Mouse (Mus musculus): Measurements from ENCODE around the gene Smoc1. TPM values are rescaled to one million over a fixed set of nuclear protein-coding genes. Genes with fewer than 3 reads are reported as not detected.

Smoc1 gene
- polyA plus RNA-seq, 1 experiment from 2014 or later = 8.4 TPM

- WGBS = 26% methylated on average over 6 of the region's 6 CpGs
- Histone ChIP-seq H3K36me3 (no peaks in the 10 kb centered on the region), H3K4me3 (replicated peaks) (no peak overlapping the region), H3K4me2 (no peak overlapping the region), H3K27ac (no peak overlapping the region), H3K9me3 (no peaks in the 10 kb centered on the region), H3K9ac (no peak overlapping the region), H3K4me1 (no peaks in the 10 kb centered on the region), H3K27me3 (replicated peaks) (no peaks in the 10 kb centered on the region)
- no peak for ATAC-seq (ENCODE audit: insufficient read depth, low FRiP score, low read depth)
These were observed 179.3 kb downstream of the Smoc1 start for GRCm38 (mm10) chr12:81205619-81206560.

DNA sequence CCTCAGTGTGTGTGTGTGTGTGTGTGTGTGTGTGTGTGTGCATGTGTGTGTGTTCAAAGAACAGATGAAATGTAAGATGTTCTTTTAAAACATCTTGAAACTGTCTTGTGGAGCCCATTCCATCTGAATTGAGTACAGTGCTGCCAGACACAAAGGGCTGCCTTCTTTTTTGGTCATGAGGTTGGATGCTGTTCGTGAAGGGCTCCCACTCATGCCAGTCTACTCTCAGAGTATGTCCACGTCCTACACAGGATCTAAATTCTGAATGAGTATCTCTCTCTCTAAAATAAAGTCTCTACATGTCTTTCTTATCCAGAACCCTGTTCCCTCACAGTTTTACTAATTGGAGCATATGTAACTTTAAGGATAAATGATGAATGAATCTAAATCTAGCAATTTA is 182.0 kb downstream of the Smoc1 start:
- 54% methylated on average over 2 of the region's 2 CpGs for WGBS
- no peak overlapping the region for H3K9ac ChIP-seq

DNA sequence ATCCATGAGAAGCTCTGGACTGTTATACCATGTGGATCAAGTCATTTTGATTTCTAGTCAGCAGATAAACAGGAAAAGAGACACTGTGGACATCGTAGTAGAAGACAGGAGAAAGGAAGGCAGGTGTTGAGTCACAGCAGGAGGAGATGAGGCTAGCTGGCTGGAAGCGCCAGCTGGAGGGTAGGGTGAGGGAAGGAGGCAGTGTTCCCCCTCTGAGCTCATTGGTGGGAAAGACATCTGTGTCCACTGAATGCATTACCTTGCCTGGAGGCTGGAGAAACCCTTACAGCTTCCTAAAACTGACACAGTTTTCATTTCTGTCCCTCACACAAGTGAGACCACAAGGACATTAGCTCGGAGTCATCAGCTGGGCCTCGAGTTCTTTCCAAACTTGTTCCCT is 192.7 kb downstream of the Smoc1 start:
- no peak for ATAC-seq (ENCODE audit: insufficient read depth, low FRiP score, low read depth)
- Histone ChIP-seq H3K4me1 (no peaks in the 10 kb centered on the region), H3K9ac (no peak overlapping the region), H3K4me2 (no peak overlapping the region), H3K4me3 (replicated peaks) (no peak overlapping the region), H3K27ac (no peak overlapping the region), H3K27me3 (replicated peaks) (no peaks in the 10 kb centered on the region), H3K9me3 (no peaks in the 10 kb centered on the region), H3K36me3 (no peaks in the 10 kb centered on the region)
- WGBS = 58% methylated on average over 4 of the region's 4 CpGs

More for the DNA sequence above, 182.0 kb downstream of the Smoc1 start:
- Histone ChIP-seq H3K27me3 (replicated peaks) (no peaks in the 10 kb centered on the region), H3K4me1 (no peaks in the 10 kb centered on the region), H3K4me2 (no peak overlapping the region), H3K36me3 (no peaks in the 10 kb centered on the region), H3K27ac (no peak overlapping the region), H3K9me3 (no peaks in the 10 kb centered on the region), H3K4me3 (replicated peaks) (no peak overlapping the region)
- no peak for ATAC-seq (ENCODE audit: insufficient read depth, low FRiP score, low read depth)

GRCm38 (mm10) chr12:81223276-81223675 is 196.7 kb downstream of the Smoc1 start:
- no peak overlapping the region for H3K4me2 ChIP-seq
- no peaks in the 10 kb centered on the region for H3K4me1 ChIP-seq
- H3K4me3 ChIP-seq (replicated peaks) = no peak overlapping the region
- no peaks in the 10 kb centered on the region for H3K27me3 ChIP-seq (replicated peaks)
- H3K36me3 ChIP-seq = no peaks in the 10 kb centered on the region
- H3K27ac ChIP-seq = no peak overlapping the region
- H3K9ac ChIP-seq = no peak overlapping the region
- H3K9me3 ChIP-seq = no peaks in the 10 kb centered on the region
- WGBS = 55% methylated on average over 2 of the region's 2 CpGs
- no peak for ATAC-seq (ENCODE audit: insufficient read depth, low FRiP score, low read depth)

DNA sequence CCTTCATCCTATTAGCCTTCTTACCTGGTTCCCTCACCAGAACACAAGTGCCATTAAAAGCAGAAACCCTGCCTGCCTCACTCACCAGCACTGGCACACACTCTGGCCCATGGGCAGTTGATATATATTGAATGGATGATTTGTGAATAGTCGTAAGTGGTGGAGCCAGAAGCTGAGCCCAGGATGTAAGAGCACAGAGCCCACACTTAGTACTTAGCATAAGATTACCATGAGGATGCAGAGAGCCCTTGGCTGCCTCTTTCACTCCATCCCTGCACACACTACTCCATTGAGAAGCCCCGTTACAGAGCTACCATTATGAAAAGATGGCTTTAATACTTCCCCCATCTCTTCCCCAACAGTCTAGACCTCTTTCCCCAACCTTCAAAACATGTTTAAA is 198.2 kb downstream of the Smoc1 start:
- Histone ChIP-seq H3K9me3 (no peaks in the 10 kb centered on the region), H3K36me3 (no peaks in the 10 kb centered on the region), H3K4me3 (replicated peaks) (no peak overlapping the region), H3K27ac (no peak overlapping the region), H3K27me3 (replicated peaks) (no peaks in the 10 kb centered on the region), H3K4me2 (no peak overlapping the region), H3K9ac (no peak overlapping the region), H3K4me1 (no peaks in the 10 kb centered on the region)
- WGBS = 70% methylated on average over 2 of the region's 2 CpGs
- ATAC-seq (ENCODE audit: insufficient read depth, low FRiP score, low read depth) = no peak

DNA sequence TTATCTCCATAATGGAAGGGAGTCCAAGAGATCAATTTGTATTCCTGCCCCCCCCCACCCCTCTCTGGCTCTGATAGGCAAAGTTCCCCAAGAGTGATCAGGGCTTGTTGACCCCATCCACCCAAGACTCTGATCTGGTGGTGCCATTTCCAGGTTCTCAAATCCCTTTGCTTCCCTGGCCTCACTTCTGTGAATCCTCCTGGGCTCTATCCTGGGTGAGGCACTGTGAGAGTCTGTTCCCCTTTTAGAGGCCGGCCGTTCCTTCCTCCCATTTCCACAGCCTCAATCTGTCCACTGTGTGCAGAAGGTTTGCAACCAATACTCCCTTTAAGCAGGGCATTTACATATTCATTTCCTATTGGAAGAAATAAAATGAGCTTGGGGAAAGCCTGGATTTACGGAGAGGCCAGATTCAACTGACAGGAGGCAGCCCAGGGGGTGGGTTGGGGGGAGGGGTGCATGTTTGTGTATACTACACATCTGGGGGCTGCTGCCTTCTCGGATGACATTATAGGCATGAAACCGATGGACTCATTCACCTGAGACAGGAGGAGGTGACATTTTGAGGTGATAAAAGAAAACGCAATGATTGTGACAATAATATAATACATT is 199.5 kb downstream of the Smoc1 start:
- Histone ChIP-seq H3K9ac (no peak overlapping the region), H3K27me3 (replicated peaks) (no peaks in the 10 kb centered on the region)
- no peak for ATAC-seq (ENCODE audit: insufficient read depth, low FRiP score, low read depth)

DNA sequence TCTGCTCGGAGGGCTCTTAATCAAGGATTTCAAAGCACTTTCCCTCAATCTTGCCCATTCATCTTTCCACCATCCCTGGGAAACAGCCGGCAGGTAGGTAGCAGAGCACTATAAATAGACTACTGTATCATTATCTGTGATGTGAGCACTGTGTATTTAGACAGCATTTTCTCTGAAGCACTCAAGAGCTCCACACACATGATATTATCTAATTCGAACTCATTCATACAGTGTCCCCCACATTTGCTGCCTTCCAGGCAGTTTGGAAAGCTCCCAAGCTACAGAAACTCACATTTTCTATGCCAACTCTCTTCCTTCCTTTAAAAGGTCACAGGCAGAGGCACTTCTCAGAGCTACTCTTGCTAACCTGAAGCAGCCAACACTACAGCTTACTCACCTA is 200.0 kb downstream of the Smoc1 start:
- Histone ChIP-seq H3K27me3 (replicated peaks) (no peaks in the 10 kb centered on the region), H3K9me3 (no peaks in the 10 kb centered on the region), H3K4me2 (no peak overlapping the region), H3K4me1 (no peaks in the 10 kb centered on the region), H3K27ac (no peak overlapping the region), H3K4me3 (replicated peaks) (no peak overlapping the region), H3K36me3 (no peaks in the 10 kb centered on the region), H3K9ac (no peak overlapping the region)
- no peak for ATAC-seq (ENCODE audit: insufficient read depth, low FRiP score, low read depth)
- WGBS = 45% methylated on average over 3 of the region's 3 CpGs

More for the DNA sequence above, 199.5 kb downstream of the Smoc1 start:
- no peak overlapping the region for H3K4me2 ChIP-seq
- no peak overlapping the region for H3K4me3 ChIP-seq (replicated peaks)
- H3K27ac ChIP-seq = no peak overlapping the region
- H3K4me1 ChIP-seq = no peaks in the 10 kb centered on the region
- no peaks in the 10 kb centered on the region for H3K36me3 ChIP-seq
- no peaks in the 10 kb centered on the region for H3K9me3 ChIP-seq
- 31% methylated on average over 6 of the region's 6 CpGs for WGBS

GRCm38 (mm10) chr12:81227767-81228460 is 201.3 kb downstream of the Smoc1 start:
- Histone ChIP-seq H3K4me3 (replicated peaks) (no peak overlapping the region), H3K4me1 (no peaks in the 10 kb centered on the region), H3K27me3 (replicated peaks) (no peaks in the 10 kb centered on the region), H3K9me3 (no peaks in the 10 kb centered on the region), H3K27ac (no peak overlapping the region), H3K4me2 (no peak overlapping the region), H3K36me3 (no peaks in the 10 kb centered on the region), H3K9ac (no peak overlapping the region)
- ATAC-seq (ENCODE audit: insufficient read depth, low FRiP score, low read depth) = no peak
- 55% methylated on average over 5 of the region's 5 CpGs for WGBS

- H3K27ac ChIP-seq = no peak overlapping the region
- WGBS = 83% methylated on average over 1 of the region's 1 CpGs
- H3K36me3 ChIP-seq = no peaks in the 10 kb centered on the region
- H3K9ac ChIP-seq = no peak overlapping the region
- no peaks in the 10 kb centered on the region for H3K4me1 ChIP-seq
- no peak for ATAC-seq (ENCODE audit: insufficient read depth, low FRiP score, low read depth)
- H3K4me3 ChIP-seq (replicated peaks) = no peak overlapping the region
- H3K27me3 ChIP-seq (replicated peaks) = no peaks in the 10 kb centered on the region
- no peak overlapping the region for H3K4me2 ChIP-seq
- H3K9me3 ChIP-seq = no peaks in the 10 kb centered on the region
These were observed 207.3 kb downstream of the Smoc1 start for GRCm38 (mm10) chr12:81233746-81234380.

DNA sequence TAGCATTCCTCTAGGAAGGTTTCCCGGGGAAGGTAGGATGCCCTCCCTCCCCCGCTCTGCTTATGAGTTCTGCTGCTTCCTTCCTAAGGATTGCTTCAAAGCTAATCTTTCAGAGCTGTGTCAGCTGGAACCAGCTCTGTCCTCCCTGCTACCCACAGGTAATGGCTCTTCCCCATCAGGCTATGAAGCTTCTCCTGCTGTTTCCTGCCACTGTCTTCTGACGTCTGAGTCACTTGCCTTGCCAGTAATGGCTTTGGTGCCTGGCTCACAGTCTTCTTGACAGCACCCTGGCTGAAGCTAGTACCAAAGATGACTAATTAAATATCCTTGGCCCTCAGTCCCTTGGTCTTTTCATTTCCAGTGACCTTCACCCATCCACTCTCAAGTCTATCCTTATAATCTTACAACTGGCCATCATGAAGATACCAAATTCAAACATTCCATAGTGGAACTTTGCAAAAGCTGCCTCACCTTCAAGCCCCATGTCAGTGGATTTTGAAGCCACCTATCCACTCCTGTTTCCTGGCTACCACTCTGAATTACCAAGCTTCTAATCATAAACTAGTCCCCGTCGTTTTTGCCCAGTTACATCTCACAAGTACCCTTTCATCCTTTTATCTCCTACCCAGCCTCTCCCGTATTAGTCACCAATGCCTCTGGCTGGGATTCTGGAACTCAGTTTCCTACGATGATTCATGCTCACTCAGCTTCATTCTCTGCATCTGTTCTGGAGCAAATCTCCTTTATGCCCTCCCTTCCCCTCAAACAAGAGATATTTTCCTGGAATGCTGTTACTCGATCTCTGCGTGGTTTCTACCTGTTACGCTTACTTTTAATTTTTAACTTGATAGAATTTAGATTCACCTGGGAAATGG is 209.1 kb downstream of the Smoc1 start:
- Histone ChIP-seq H3K36me3 (no peaks in the 10 kb centered on the region), H3K9me3 (no peaks in the 10 kb centered on the region), H3K4me2 (no peak overlapping the region), H3K9ac (no peak overlapping the region), H3K4me1 (no peaks in the 10 kb centered on the region), H3K4me3 (replicated peaks) (no peak overlapping the region), H3K27me3 (replicated peaks) (no peaks in the 10 kb centered on the region), H3K27ac (no peak overlapping the region)
- no peak for ATAC-seq (ENCODE audit: insufficient read depth, low FRiP score, low read depth)
- 80% methylated on average over 10 of the region's 10 CpGs for WGBS
